Mouse (Mus musculus) heart, adult 9 months (tissue): ENCODE data around the gene Ttc7.

ENCODE experiments used
- DNase-seq, 2 experiments: peaks; one replicate each; pipeline ENCODE4 v3.0.0; 2022; ENCODE audit warnings: low spot score in 2 of 2

Ttc7 gene

DNA sequence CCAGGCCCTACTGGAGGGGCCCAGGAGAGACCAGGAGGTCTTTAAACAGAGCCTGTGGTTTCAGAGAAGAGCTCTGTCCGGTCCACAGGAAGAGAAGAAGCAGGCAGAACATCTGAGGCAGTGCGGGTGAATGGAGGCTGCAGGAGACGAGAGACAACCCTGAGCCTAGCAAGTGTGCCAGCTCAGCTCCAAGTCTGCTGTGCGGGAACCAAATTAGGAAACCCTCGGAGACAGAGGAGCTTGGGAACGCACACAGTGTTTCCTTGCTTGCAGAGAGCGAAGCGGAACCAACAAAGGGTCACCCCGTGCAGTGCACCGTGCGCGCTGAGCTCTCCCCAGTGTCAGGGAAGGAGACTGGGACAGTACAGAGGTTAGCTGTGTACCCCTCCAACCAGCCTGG, 54.2 kb downstream of the Ttc7 start:
- no peak for DNase-seq

DNA sequence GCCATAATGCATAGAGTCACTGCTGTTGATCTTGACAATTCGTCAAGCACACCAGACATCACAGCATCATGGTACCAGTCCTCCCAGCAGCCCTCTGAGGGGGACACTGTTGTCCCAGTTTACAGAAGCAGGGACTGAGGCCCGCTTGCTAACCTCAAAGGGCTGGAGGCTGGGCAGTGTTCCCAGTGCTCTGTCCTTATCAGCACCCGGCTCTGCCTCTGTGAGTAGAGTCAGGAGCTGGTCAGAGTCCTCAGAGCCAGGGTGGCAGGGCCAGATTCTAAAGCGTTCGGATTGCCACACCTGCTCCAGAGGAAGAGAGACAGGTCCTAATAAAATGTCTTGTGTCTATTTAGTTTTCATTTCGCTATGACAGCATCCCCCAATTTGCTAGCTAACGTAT, 55.0 kb downstream of the Ttc7 start:
- DNase-seq, result no peak

DNA sequence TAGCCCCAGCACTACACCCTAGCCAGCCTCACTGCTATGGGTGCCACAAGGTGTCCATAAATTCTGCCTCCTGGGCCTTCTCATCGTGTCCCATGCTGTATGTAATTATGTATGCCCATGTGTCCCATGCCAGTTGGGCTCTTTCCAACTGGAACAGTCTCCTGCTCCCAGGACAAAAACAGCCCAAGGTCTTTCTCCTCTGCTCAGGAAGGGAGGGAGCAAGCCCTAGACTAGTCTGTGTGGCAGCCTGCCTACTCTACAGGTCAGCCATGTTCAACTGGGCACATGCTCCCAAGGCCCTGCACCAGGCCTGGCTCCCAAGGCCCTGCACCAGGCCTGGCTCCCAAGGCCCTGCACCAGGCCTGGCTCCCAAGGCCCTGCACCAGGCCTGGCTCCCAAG, 56.4 kb downstream of the Ttc7 start:
- no peak for DNase-seq

- DNase-seq, result no peak
Measured at GRCm38 (mm10) chr17:87343060-87343703, 60.5 kb downstream of the Ttc7 start.

DNA sequence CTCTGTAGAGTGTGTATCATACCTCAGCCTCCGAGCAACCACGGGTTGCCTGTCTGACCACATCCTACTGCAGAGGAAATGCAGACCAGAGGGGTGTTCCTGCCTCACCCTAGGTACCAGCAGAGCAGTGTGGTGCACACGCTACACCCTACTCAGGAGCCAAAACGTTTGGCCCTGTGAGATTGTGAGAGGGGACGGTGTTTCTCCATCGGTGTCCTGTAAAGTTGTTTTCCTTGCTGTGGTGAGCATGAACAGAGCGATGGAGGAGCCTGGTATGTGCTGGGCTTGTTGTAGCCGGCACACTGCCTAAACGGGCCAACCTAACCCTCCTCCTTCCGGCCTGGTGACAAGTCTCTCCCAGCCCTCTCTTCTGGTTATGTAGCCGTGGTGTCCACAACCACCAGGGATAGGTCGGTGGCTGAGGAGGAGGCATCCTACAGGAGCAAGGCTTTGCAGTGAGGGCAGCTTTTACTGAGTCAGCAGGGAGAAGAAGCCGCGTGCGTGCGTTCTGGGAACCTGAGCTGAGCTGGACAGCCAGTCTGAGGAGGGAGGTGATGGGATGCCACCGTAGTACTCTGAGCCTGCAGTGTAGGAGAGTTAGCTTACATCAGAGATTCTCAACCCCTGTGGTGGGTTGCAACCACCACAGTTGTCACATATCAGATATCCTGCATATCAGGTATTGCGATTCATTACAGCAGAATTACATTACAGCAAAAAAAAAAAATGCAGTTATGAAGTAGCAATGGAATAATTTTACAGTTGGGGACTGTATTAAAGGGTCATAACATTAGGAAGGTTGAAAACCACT, 62.0 kb downstream of the Ttc7 start:
- no peak for DNase-seq

DNA sequence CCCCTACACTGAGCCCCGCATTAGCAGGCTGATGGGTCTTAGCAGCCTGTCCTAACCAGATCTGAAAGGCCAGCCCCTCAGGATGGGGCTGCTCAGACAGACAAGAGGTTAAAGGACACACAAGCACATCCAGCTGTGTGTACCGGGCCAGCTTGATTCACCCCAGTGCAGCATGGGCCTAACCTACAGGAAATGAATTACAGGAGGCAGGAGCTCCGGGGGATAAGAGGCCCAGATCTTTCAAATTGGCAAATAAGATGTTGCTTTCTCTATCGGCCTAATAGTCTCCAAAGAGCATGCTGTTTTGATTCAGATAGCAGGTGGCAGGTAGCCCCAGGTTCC, 62.5 kb downstream of the Ttc7 start:
- no peak for DNase-seq

- DNase-seq, result no peak
Measured at GRCm38 (mm10) chr17:87348353-87348752, 65.7 kb downstream of the Ttc7 start.

GRCm38 (mm10) chr17:87349069-87349468, 66.4 kb downstream of the Ttc7 start:
- DNase-seq, result no peak

DNA sequence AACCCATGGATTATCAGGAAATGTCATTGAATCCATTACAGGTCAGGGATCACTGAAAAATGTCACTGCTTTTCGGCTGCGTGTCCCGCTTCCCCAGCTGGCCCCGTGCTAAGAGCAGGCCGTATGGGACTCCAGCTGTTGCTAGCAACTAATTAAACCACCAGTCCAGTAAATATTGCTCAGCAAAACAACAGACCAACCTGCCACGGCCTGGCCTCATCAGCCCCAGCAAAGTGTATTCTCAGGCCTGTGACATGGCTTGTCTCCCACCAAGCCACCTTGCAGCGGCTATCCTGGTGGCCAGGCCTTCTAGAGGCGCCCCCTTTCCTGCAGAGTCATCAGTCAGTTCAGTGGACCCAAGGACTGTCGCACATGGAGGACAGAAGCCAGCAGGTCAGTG, 66.9 kb downstream of the Ttc7 start:
- no peak for DNase-seq

- peak; percentile 64 to 72 for DNase-seq
Measured at GRCm38 (mm10) chr17:87350471-87351240, 68.0 kb downstream of the Ttc7 start.

DNA sequence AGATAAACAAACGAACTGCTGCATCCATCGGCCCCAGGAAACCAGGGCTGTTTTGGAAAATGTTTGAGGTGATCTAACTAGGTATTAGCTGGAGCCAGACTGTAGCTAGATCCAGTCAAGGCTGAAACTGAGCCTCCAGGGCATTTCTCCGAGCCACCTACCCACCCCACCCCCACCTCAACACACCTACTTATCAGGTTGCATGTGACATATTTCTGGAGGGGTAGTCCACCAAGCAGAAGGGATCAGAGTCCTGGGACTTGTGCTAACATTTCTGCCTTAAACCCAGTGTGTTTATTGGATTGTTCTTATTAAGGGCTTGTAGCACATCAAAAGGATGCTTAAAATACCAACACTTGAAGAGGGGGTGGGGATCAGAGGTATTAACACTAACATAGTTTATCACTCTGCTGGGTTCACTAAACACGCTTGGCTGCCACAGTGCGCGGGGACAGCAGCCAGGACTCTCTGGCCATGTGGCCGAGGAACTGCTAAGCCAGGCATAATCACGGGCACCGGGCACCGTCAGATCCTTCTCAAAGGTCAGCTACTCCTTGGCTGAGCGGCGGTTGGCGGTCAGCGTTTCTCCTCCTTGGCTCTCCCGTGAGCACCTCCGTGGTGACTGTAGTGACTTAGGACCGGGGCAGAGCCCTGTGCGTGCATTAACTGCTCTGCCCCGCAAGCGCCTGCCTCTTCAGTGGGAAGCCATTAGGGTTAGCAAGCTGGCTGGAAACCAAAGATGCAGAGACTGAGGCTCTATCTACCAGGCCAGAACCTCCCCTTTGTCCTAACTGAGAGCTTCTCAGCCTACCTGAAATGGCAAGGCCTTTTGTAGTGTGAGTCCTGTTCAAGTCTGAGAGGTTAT, 68.8 kb downstream of the Ttc7 start:
- DNase-seq, result peak; percentile 69 to 83

- DNase-seq, result no peak
Measured at GRCm38 (mm10) chr17:87352106-87352897, 69.6 kb downstream of the Ttc7 start.

- no peak for DNase-seq
Measured at GRCm38 (mm10) chr17:87352898-87353225, 70.2 kb downstream of the Ttc7 start.

DNA sequence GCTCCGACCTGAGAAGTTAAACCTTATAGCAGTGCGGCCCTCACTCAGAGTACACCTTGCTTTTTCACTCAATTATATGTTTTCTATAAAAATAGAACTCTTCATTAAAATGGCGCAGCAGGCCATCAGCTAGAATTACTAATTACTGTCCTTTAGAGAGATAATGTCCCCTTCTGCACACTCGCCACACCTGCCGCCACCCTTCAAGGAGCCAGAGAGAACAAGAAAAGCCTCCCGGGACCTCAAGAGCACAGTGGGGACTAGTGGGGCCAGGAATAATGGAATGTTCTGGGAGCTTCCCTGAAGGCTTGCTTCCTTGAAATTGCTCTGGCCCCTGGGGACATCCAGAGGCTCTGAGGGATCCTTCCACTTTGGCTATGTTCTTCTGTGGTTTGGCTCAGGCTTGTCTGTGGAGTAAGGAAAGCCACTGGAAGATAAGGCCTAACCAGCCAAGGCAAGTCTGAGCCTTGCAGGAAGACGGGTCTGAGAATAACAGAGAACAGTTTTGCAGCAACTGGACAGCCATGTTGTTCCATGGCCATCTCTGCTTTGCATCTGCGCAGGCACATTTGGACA, 71.1 kb downstream of the Ttc7 start:
- peak; percentile 54 to 62 for DNase-seq

GRCm38 (mm10) chr17:87355456-87355855, 72.8 kb downstream of the Ttc7 start:
- no peak for DNase-seq

- no peak for DNase-seq
Measured at GRCm38 (mm10) chr17:87356261-87356660, 73.6 kb downstream of the Ttc7 start.

GRCm38 (mm10) chr17:87357506-87357905, 74.8 kb downstream of the Ttc7 start:
- no peak for DNase-seq

GRCm38 (mm10) chr17:87361132-87361531, 78.4 kb downstream of the Ttc7 start:
- DNase-seq, result no peak

DNA sequence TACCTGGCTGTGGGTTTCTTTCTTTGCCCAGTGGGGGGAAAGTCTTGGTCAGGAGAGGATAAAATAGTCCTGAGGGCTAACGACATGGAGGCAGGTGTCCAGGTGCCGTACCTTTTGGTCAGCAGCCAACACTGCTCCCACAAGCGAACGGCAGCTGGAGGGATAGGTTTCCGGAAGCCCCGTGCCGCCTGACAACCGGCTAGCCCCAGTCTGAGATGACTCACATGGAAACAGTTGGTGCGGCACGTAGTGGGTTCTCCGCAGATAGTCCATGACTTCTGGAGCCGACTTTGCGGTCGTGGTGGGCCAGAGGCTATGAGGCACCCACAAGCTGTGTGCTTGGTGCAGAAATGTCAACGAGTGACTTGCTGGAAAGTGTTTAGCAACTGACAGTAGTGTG, 81.4 kb downstream of the Ttc7 start:
- no peak for DNase-seq

GRCm38 (mm10) chr17:87365268-87365667, 82.6 kb downstream of the Ttc7 start:
- DNase-seq, result no peak

- no peak for DNase-seq
Measured at GRCm38 (mm10) chr17:87366520-87366919, 83.8 kb downstream of the Ttc7 start.
